Mouse (Mus musculus) testis, adult 2 months (tissue): ENCODE measurements around the gene Tk1.

Experiments
- CTCF ChIP-seq: fragments of 200-500 bp; IDR thresholded peaks from 2 replicates; pipeline ENCODE4 v1.5.1; 2012; ENCODE audit warnings: low read depth, mild to moderate bottlenecking, inconsistent platforms, low read length, moderate library complexity; ENCODE audit not compliant: control insufficient read depth, insufficient read depth, insufficient replicate concordance
- POLR2A ChIP-seq: fragments of 200-500 bp; IDR thresholded peaks from 2 replicates; pipeline ENCODE4 v1.6.1; 2012; ENCODE audit warnings: low read depth, mild to moderate bottlenecking, inconsistent platforms, low read length, moderate library complexity; ENCODE audit not compliant: control insufficient read depth

DNA sequence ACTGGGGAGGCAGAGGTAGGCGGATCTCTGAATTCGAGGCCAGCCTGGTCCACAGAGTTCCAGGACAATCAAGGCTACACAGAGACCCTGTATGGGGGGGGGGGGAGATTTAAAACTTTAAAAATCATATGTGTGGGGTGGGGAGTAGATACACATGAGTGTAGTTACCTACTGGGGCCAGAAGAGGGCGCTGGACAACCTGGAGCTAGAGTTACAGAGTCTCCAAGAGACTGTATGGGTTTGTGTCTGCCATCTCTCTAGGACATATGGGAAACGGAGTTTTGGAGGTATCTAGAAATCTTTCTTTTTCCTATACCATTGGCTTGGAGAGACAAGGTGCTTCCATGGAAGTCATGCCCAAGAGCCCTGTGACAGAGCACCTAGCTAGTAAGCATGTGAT, 48.5 kb upstream of the Tk1 start:
- no peak for TF ChIP-seq CTCF
- TF ChIP-seq POLR2A, result no peak
